Mouse (Mus musculus) thymus, adult 2 months (tissue): ENCODE data around the gene D930048N14Rik. TPM values are rescaled to one million over a fixed set of nuclear protein-coding genes. Genes with fewer than 3 reads are reported as not detected.

Source experiments
- DNase-seq: peaks from one replicate; pipeline ENCODE4 v3.0.0; 2021
- H3K27ac ChIP-seq: fragments of 200-500 bp; 2 replicates; pipeline ENCODE4 v1.5.1; 2012; ENCODE audit warnings: low read length, control low read depth; ENCODE audit not compliant: control insufficient read depth, insufficient read depth
- H3K27me3 ChIP-seq: fragments of 200-500 bp; 2 replicates; pipeline ENCODE4 v1.6.1; 2012; ENCODE audit warnings: mild to moderate bottlenecking, low read length, moderate library complexity, mixed read lengths; ENCODE audit not compliant: control insufficient read depth, insufficient read depth
- H3K36me3 ChIP-seq: fragments of 200-500 bp; 2 replicates; pipeline ENCODE4 v1.6.1; 2012; ENCODE audit warnings: mild to moderate bottlenecking, low read length, moderate library complexity; ENCODE audit not compliant: control insufficient read depth, insufficient read depth
- H3K4me1 ChIP-seq: fragments of 200-500 bp; replicated peaks from 2 replicates; pipeline ENCODE4 v1.6.1; 2012; ENCODE audit warnings: low read length; ENCODE audit not compliant: control insufficient read depth, insufficient read depth
- H3K4me3 ChIP-seq: fragments of 200-500 bp; 2 replicates; pipeline ENCODE4 v1.5.1; 2012; ENCODE audit warnings: mild to moderate bottlenecking, low read length, control low read depth, moderate library complexity; ENCODE audit not compliant: control insufficient read depth, insufficient read depth
- CTCF ChIP-seq: fragments of 200-500 bp; IDR thresholded peaks from 2 replicates; pipeline ENCODE4 v1.5.1; 2012; ENCODE audit warnings: mild to moderate bottlenecking, control low read depth, low read length, moderate library complexity, borderline replicate concordance; ENCODE audit not compliant: control insufficient read depth, poor library complexity, insufficient read depth; ENCODE audit errors: extremely low read depth
- POLR2A ChIP-seq: fragments of 200-500 bp; IDR thresholded peaks from 2 replicates; pipeline ENCODE4 v1.6.1; 2012; ENCODE audit warnings: mild to moderate bottlenecking, low read length, control low read depth, moderate library complexity; ENCODE audit not compliant: control insufficient read depth, poor library complexity, insufficient read depth; ENCODE audit errors: extremely low read depth
- WGBS: fragments of 180-500 bp; shearing (Covaris S2); methylation state at CpG from one replicate; pipeline ENCODE4 v1.1.7; 2018; 5-methylcytosine and 5-hydroxymethylcytosine counted together
- polyA plus RNA-seq: library from polyadenylated mRNA; depleted of rRNA; stranded (reverse); fragments of >200 nt; gene quantifications from 2 replicates; pipeline ENCODE4 v1.2.3, GENCODE M21; 2012

D930048N14Rik gene
- polyA plus RNA-seq, 1 experiment: 15.8 TPM

- TF ChIP-seq CTCF: no peak
- no peak for TF ChIP-seq POLR2A
- Histone ChIP-seq H3K27me3 (no peaks in the 10 kb centered on the region), H3K27ac (no peak overlapping the region), H3K4me3 (no peak overlapping the region), H3K36me3 (no peaks in the 10 kb centered on the region), H3K4me1 (no peaks in the 10 kb centered on the region)
- no peak for DNase-seq
- 85% methylated on average over 2 of the region's 2 CpGs for WGBS
These were observed 20.6 kb downstream of the D930048N14Rik start for GRCm38 (mm10) chr11:51671376-51671775.

- Histone ChIP-seq H3K27ac (no peak overlapping the region), H3K4me3 (no peak overlapping the region), H3K4me1 (no peaks in the 10 kb centered on the region), H3K27me3 (no peaks in the 10 kb centered on the region), H3K36me3 (no peaks in the 10 kb centered on the region)
- TF ChIP-seq CTCF (no peak), POLR2A (no peak)
- WGBS: 93% methylated on average over 9 of the region's 9 CpGs
- no peak for DNase-seq
These were observed 22.5 kb downstream of the D930048N14Rik start for GRCm38 (mm10) chr11:51673291-51673690.

GRCm38 (mm10) chr11:51675386-51675785, 24.6 kb downstream of the D930048N14Rik start:
- 90% methylated on average over 5 of the region's 5 CpGs for WGBS
- H3K4me1 ChIP-seq: no peaks in the 10 kb centered on the region
- no peaks in the 10 kb centered on the region for H3K36me3 ChIP-seq
- DNase-seq: no peak
- no peak overlapping the region for H3K27ac ChIP-seq
- TF ChIP-seq POLR2A: no peak
- TF ChIP-seq CTCF: no peak
- H3K27me3 ChIP-seq: no peaks in the 10 kb centered on the region
- H3K4me3 ChIP-seq: no peak overlapping the region

- TF ChIP-seq POLR2A (no peak), CTCF (no peak)
These were observed 27.1 kb downstream of the D930048N14Rik start for GRCm38 (mm10) chr11:51677737-51678418.

GRCm38 (mm10) chr11:51679466-51679865, 28.7 kb downstream of the D930048N14Rik start:
- H3K27ac ChIP-seq: no peak overlapping the region
- H3K4me1 ChIP-seq: 0 out of 2 replicates have a peak, but pooled peaks cover 3% of the 10 kb centered on the region
- WGBS: 87% methylated on average over 3 of the region's 3 CpGs
- H3K27me3 ChIP-seq: no peaks in the 10 kb centered on the region
- TF ChIP-seq POLR2A (no peak), CTCF (no peak)
- no peaks in the 10 kb centered on the region for H3K36me3 ChIP-seq
- no peak for DNase-seq
- no peak overlapping the region for H3K4me3 ChIP-seq

More at GRCm38 (mm10) chr11:51677737-51678418, 27.1 kb downstream of the D930048N14Rik start:
- Histone ChIP-seq H3K27ac (no peak overlapping the region), H3K4me3 (no peak overlapping the region), H3K4me1 (0 out of 2 replicates have a peak, but pooled peaks cover 3% of the 10 kb centered on the region), H3K36me3 (no peaks in the 10 kb centered on the region), H3K27me3 (no peaks in the 10 kb centered on the region)
- DNase-seq: no peak
- 64% methylated on average over 6 of the region's 6 CpGs for WGBS

- DNase-seq: peak; percentile 88
- H3K4me1 ChIP-seq: 0 out of 2 replicates have a peak, but pooled peaks cover 3% of the 10 kb centered on the region
- no peak overlapping the region for H3K27ac ChIP-seq
- WGBS: 27% methylated on average over 13 of the region's 13 CpGs
- H3K4me3 ChIP-seq: no peak overlapping the region
- no peaks in the 10 kb centered on the region for H3K36me3 ChIP-seq
- TF ChIP-seq CTCF (no peak; the same call in 1 of the 2 replicates), POLR2A (no peak)
- H3K27me3 ChIP-seq: no peaks in the 10 kb centered on the region
These were observed 30.7 kb downstream of the D930048N14Rik start for GRCm38 (mm10) chr11:51681324-51681975.

- no peak overlapping the region for H3K4me3 ChIP-seq
- 51% methylated on average over 8 of the region's 8 CpGs for WGBS
- H3K4me1 ChIP-seq: 0 out of 2 replicates have a peak, but pooled peaks cover 3% of the 10 kb centered on the region
- no peak for DNase-seq
- H3K27ac ChIP-seq: no peak overlapping the region
- TF ChIP-seq CTCF (no peak), POLR2A (no peak)
- H3K36me3 ChIP-seq: no peaks in the 10 kb centered on the region
- no peaks in the 10 kb centered on the region for H3K27me3 ChIP-seq
These were observed 31.2 kb downstream of the D930048N14Rik start for GRCm38 (mm10) chr11:51681976-51682374.
